Mouse (Mus musculus): ENCODE measurements at regions not wholly inside any gene's neighbourhood (a gene's known extent, or its start where the extent isn't known, plus 50 kb on each side); places are given as distances from the start of the nearest gene placed in this dataset.

- no peak for DNase-seq (ENCODE audit: low read depth)
These were observed 150.3 kb downstream of the Rnf152 start for GRCm38 (mm10) chr1:105206216-105206615.

- DNase-seq (ENCODE audit: low read depth): no peak
These were observed 157.2 kb downstream of the Rnf152 start for GRCm38 (mm10) chr1:105199305-105199704.

- DNase-seq (ENCODE audit: low read depth): no peak
These were observed 165.4 kb downstream of the Rnf152 start for GRCm38 (mm10) chr1:105191126-105191525.

GRCm38 (mm10) chr1:105188920-105189266 is 167.6 kb downstream of the Rnf152 start:
- no peak for DNase-seq (ENCODE audit: low read depth)

- no peak for DNase-seq (ENCODE audit: low read depth)
These were observed 168.1 kb downstream of the Rnf152 start for GRCm38 (mm10) chr1:105188210-105188919.

GRCm38 (mm10) chr1:105184470-105184869 is 172.0 kb downstream of the Rnf152 start:
- DNase-seq (ENCODE audit: low read depth): no peak

- peak; percentile 61 for DNase-seq (ENCODE audit: low read depth)
These were observed 177.1 kb downstream of the Rnf152 start for GRCm38 (mm10) chr1:105179371-105179823.

GRCm38 (mm10) chr1:105178773-105179172 is 177.7 kb downstream of the Rnf152 start:
- DNase-seq (ENCODE audit: low read depth): no peak

- DNase-seq (ENCODE audit: low read depth): no peak
These were observed 178.6 kb downstream of the Rnf152 start for GRCm38 (mm10) chr1:105177938-105178337.

- no peak for DNase-seq (ENCODE audit: low read depth)
These were observed 179.3 kb downstream of the Rnf152 start for GRCm38 (mm10) chr1:105177015-105177762.

GRCm38 (mm10) chr1:105170979-105171378 is 185.5 kb downstream of the Rnf152 start:
- no peak for DNase-seq (ENCODE audit: low read depth)

GRCm38 (mm10) chr1:105170114-105170506 is 186.4 kb downstream of the Rnf152 start:
- DNase-seq (ENCODE audit: low read depth): no peak

- DNase-seq (ENCODE audit: low read depth): no peak
These were observed 186.9 kb downstream of the Rnf152 start for GRCm38 (mm10) chr1:105169455-105170113.

- no peak for DNase-seq (ENCODE audit: low read depth)
These were observed 187.7 kb downstream of the Rnf152 start for GRCm38 (mm10) chr1:105168808-105169207.

- DNase-seq (ENCODE audit: low read depth): no peak
These were observed 198.9 kb downstream of the Rnf152 start for GRCm38 (mm10) chr1:105157459-105158124.

- no peak for DNase-seq (ENCODE audit: low read depth)
These were observed 204.2 kb downstream of the Rnf152 start for GRCm38 (mm10) chr1:105152175-105152828.

GRCm38 (mm10) chr1:105151466-105151846 is 205.1 kb downstream of the Rnf152 start:
- DNase-seq (ENCODE audit: low read depth): no peak

- DNase-seq (ENCODE audit: low read depth): no peak
These were observed 205.7 kb downstream of the Rnf152 start for GRCm38 (mm10) chr1:105150624-105151465.

GRCm38 (mm10) chr1:105148792-105149191 is 207.7 kb downstream of the Rnf152 start:
- DNase-seq (ENCODE audit: low read depth): no peak

- no peak for DNase-seq (ENCODE audit: low read depth)
These were observed 208.5 kb downstream of the Rnf152 start for GRCm38 (mm10) chr1:105148048-105148447.

- no peak for DNase-seq (ENCODE audit: low read depth)
These were observed 232.6 kb downstream of the Rnf152 start for GRCm38 (mm10) chr1:105123936-105124335.

Measured in NIH3T3 (cell line).